Mouse (Mus musculus) R1 (cell line): Measurements from ENCODE around the gene Plxna1.

ENCODE experiments used
- DNase-seq: peaks from one replicate; pipeline ENCODE4 v3.0.0-alpha.2; 2018; ENCODE audit warnings: low read depth, low spot score

Plxna1 gene

DNA sequence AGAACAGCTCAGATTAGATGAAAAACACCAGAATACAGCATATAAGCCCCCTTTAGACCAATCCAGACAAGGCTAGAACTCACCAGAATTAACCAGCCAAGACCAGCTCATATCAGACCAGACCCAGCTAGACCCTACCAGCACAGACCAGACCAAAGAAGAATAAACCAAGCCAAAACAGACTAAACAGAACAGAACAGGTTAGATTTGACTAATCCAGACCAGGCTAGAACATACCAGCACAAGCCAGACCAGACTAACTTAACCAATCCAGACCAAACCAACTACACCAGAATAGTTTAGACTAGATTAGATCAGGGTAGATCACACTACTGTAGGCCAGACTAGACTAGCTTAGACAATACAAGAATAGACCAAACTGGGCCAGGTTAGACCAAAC, 77.3 kb downstream of the Plxna1 start:
- DNase-seq, result peak; percentile 54

DNA sequence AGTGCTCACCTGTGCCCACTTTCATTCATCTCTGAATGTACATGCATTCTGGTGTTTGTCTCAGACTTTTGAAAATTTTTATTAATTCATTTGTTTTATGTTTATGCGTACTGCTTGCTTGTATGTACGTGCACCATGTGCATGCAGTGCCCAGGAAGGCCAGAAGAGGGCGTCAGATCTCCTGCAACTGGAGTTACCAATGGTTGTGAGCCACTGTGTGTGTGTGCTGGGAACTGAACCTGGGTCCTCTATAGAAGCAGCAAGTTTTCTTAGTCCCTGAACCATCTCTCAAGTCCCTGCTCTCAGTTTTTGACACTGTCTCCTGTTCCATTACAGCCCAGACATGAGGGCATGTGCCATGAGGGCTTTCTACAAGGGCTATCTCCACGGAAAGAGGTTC, 79.3 kb downstream of the Plxna1 start:
- peak; percentile 42 for DNase-seq

- no peak for DNase-seq
Measured at GRCm38 (mm10) chr6:89282626-89283025, 79.8 kb downstream of the Plxna1 start.

DNA sequence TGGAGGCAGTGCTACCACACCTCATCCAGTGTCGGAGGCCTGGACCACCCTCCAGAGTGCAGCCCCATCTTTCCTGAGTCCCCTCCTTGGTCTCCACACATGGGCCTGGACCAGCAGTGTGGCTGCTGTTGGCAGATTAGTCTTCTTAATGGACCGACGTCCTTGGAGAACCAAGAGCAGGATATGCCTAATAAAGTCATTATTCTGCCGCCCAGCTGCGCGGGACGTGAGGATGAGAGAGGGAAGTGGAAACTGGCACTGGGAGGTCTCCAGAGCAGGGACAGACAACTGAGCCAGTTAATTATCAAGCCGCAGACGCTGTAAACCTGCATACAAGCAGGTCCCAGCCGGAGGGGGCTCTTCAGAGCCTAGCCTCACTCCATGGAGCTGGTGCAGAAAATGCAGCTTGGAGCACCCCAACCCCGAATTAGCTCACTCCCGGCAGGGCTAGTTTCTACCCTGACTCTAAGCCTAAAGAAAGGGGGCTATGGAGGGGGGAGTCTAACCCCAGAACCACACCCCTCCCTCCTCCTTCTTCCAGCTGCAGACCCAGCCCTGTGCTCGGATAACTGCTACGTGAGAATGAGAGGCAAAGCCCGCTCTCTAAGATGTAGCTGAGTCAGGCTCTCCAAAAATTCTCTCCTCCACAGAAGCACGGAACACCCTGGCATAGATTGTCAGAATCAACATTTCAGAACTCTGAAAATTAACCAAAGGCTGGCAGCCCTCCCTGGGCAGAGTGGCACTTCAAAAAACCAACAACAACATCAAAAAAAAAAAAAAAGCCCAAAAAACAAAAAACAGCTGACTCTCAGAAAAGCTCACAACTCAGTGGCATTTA, 80.7 kb downstream of the Plxna1 start:
- DNase-seq, result no peak

GRCm38 (mm10) chr6:89280555-89280954, 81.9 kb downstream of the Plxna1 start:
- DNase-seq, result no peak

DNA sequence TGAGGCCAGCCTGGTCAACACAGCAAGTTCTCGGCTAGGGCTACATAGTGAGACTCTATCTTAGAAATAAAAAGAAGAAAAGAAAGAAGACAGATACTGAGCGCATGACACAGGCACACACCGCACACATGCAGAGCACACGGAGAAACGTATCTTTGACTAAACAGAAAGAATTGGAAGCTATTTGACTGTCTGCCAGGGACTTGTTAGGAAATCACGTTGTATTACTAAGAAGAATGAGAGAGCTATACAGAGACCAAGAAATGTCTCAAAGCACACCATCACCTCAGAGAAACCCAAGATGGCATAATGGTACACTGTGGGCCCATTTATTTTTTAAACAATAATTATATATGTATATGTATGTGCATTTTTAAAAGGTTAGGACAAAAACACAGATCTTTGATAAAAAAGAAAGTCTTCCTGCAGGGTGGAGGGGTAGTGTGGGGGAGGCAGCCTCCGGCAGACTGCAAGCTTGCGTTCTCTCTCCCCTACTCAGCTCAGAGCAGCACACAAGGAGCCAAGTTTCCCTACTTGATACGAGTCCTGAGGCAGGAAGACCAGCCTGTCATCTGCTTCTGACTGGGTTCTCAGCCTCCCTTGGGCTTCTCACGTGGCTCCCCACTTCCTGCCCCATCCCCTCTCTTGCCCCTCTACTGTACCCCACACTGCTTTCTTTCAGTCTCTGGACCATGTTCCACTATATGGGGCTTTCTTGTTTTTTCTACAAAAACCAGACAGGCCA, 90.5 kb downstream of the Plxna1 start:
- no peak for DNase-seq

DNA sequence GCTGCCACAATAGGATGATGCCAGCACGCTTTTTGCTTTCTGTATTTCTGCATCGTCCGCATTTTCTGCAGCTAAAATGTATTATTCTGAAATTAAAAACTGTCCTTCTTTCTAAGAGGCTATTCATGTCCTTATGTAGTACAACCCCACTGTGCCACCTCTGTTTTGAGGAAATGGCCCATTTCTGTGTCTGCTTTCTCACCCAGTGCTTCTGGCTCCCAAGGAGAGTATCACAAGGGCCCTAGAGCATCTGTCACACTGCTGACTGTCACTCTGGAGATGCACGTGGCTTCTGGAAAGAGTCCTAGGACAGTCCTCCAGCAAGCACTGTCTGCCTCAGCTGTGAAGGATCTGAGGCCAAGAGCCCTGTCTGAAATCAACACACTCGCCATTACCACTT, 95.2 kb downstream of the Plxna1 start:
- DNase-seq, result no peak
